Mouse (Mus musculus) monocyte, adult 2 months (primary cell): ENCODE measurements at regions not wholly inside any gene's neighbourhood (a gene's known extent, or its start where the extent isn't known, plus 50 kb on each side); places are given as distances from the start of the nearest gene placed in this dataset.

Experiments
- DNase-seq, 2 experiments: peaks; one replicate each; pipeline ENCODE4 v3.0.0; 2022; ENCODE audit warnings: low spot score in 2 of 2, low read depth in 1 of 2

- no peak for DNase-seq
These were observed 55.1 kb upstream of the Gpc1 start for GRCm38 (mm10) chr1:92776353-92776752.

DNA sequence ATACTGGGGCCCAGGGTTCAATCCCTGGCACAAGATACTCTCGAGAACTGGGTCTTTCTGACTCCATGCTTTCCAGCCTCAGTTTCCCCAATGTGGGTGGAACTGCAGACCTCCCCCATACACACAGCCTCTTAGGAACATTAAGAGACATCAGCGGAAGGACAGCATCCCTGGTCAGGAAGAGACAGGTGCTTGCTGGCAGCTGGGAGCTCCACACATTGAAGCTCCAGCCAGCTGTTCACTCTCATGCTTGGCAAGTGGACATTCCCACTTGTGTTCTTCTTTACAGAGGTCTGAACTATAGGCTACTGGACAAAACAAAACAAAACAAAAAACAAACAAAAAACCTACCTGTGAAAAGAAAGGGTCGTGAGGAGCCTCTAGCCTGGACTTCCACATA, 55.5 kb upstream of the Gpc1 start:
- no peak for DNase-seq

- DNase-seq: no peak
These were observed 56.4 kb upstream of the Gpc1 start for GRCm38 (mm10) chr1:92774743-92775692.

DNA sequence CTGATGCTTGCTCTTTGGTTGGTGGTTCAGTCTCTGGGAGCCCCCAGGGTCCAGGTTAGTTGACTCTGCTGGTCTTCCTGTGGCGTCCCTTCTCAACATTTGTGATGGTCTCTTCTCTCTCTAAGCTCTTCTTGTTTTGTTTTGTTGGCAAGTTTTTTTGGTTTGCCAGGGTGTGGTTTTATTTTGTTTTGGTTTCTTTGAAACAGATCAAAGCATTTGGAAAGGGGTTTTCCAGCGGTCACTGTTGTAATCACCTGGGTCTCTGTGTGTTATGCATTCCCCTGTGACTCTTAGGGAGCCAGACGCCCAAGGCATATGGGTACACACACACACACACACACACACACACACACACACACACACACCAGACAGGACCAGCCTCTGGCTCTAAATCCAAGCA, 57.4 kb upstream of the Gpc1 start:
- no peak for DNase-seq

- no peak for DNase-seq
These were observed 58.7 kb upstream of the Gpc1 start for GRCm38 (mm10) chr1:92772784-92773113.

DNA sequence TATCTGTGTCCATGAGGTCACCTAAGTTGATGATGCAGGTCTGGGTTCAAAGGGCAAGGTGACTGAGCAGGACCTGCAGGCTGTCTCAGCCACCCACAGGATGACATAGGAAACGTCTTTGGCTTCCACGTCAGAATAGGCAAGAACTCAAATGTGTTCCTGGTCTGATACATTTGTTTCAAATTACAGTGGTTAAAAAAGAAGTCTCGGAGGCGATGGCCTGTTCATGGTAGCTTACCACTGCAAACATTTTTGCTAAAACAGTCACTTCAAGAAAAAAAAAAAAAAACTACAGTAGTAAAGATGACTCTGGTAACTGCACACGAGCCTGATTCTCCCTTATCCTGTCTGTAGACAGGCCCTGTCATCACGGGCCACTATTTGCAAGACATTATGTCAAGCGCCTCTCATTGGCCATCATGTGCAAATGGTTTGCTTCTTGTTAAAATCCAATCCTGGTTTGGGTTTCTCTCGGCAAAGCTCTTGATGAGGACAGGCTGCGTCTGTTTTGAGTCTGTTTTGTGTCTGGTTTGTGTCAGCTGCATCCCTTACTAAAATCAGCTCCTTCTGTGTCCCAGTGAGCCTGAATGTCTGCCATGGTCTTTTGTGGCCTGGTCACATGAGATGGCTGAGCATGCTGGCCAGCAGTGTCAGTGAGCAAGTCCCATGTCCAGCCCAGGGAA, 59.2 kb upstream of the Gpc1 start:
- DNase-seq: no peak

DNA sequence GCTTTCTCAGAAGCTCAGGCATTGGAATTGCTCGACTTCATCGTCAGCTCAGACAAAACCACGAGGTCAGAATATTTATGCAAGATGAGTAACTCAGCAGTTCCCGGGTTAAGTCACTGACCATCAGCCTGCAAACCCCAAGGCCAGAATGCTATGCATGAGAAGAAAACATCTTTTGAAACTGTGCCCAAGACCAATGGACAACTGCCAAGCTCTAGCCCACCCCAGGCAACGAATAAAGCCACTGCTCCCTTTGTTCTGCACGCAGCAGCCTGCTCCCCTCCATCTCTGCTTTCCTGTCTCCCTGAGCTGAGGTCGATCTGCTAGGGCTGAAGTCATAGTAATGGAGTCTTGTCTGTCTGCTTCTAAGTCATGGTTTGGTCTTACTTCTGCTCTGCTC, 61.7 kb upstream of the Gpc1 start:
- no peak for DNase-seq

- DNase-seq: no peak
These were observed 62.3 kb upstream of the Gpc1 start for GRCm38 (mm10) chr1:92769156-92769555.

GRCm38 (mm10) chr1:92766496-92766895, 64.9 kb upstream of the Gpc1 start:
- no peak for DNase-seq

- peak; percentile 29 to 37 for DNase-seq
These were observed 76.5 kb upstream of the Gpc1 start for GRCm38 (mm10) chr1:92754793-92755488.

- peak in 1 of 2 experiments; percentile 14 for DNase-seq
These were observed 79.7 kb upstream of the Gpc1 start for GRCm38 (mm10) chr1:92751700-92752136.

- no peak for DNase-seq
These were observed 82.0 kb upstream of the Gpc1 start for GRCm38 (mm10) chr1:92749475-92749874.

GRCm38 (mm10) chr1:92745284-92745683, 86.2 kb upstream of the Gpc1 start:
- no peak for DNase-seq

GRCm38 (mm10) chr1:92744528-92745241, 86.8 kb upstream of the Gpc1 start:
- DNase-seq: no peak

GRCm38 (mm10) chr1:92742881-92743621, 88.4 kb upstream of the Gpc1 start:
- DNase-seq: no peak

DNA sequence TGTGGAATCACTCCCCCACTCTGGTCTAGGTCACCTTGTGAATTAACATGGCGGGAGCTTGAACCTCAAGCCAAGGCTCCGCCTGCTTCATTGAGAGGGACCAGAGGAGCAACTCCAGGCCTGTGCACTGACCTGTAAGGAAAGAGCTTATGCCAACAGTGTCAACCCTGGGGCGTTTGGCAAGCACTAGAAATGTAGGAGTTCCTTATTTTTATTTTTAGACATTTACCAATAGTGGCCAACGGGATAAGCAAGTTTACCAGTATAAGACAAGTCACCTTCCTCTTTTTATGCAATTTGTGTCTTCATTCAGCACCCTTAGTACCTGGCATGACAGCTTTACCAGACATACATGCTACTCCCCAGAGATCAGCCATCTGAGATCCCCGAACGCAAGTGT, 89.1 kb upstream of the Gpc1 start:
- DNase-seq: peak in 1 of 2 experiments; percentile 26

GRCm38 (mm10) chr1:92741047-92741446, 90.4 kb upstream of the Gpc1 start:
- DNase-seq: no peak

GRCm38 (mm10) chr1:92737600-92738197, 89.1 kb upstream of the Otos start:
- no peak for DNase-seq

- no peak for DNase-seq
These were observed 87.8 kb upstream of the Otos start for GRCm38 (mm10) chr1:92736411-92736810.

- no peak for DNase-seq
These were observed 85.1 kb upstream of the Otos start for GRCm38 (mm10) chr1:92733732-92734131.
